Mouse (Mus musculus) neural tube, embryonic 11.5 days (tissue): ENCODE measurements around the gene Sept6. TPM values are rescaled to one million over a fixed set of nuclear protein-coding genes. Genes with fewer than 3 reads are reported as not detected.
"Not testable (repeated sequence)": the region's sequence is repeated elsewhere in the genome, so short reads cannot be mapped to it uniquely, and the experiment has no call there.

ENCODE experiments used
- ATAC-seq: fragments of 200-750 bp; cut with Nextera tagmentation; 2 replicates; pipeline ENCODE4 v1.8.0; 2017; ENCODE audit warnings: moderate number of reproducible peaks, mild to moderate bottlenecking, moderate TSS enrichment, moderate library complexity; ENCODE audit not compliant: insufficient read depth, low FRiP score, low TSS enrichment
- DNase-seq: peaks from one replicate; pipeline ENCODE4 v3.0.0-alpha.2; 2015; ENCODE audit warnings: low spot score
- H3K27ac ChIP-seq: fragments of 300-500 bp; sonication (generic); 2 replicates; pipeline ENCODE4 v1.5.1; 2014; ENCODE audit warnings: low read depth, mild to moderate bottlenecking, low read length
- H3K27me3 ChIP-seq: fragments of 300-500 bp; sonication (generic); 2 replicates; pipeline ENCODE4 v1.6.1; 2014; ENCODE audit warnings: mild to moderate bottlenecking, low read length, mixed read lengths; ENCODE audit not compliant: control insufficient read depth, insufficient read depth
- H3K36me3 ChIP-seq: fragments of 300-500 bp; sonication (generic); 2 replicates; pipeline ENCODE4 v1.6.1; 2014; ENCODE audit warnings: mild to moderate bottlenecking, low read length, moderate library complexity, mixed read lengths; ENCODE audit not compliant: control insufficient read depth, insufficient read depth
- H3K4me1 ChIP-seq: fragments of 300-500 bp; sonication (generic); 2 replicates; pipeline ENCODE4 v1.6.1; 2014; ENCODE audit warnings: low read length, mixed read lengths; ENCODE audit not compliant: control insufficient read depth, insufficient read depth
- H3K4me2 ChIP-seq: fragments of 300-500 bp; sonication (generic); 2 replicates; pipeline ENCODE4 v1.6.1; 2014; ENCODE audit warnings: low read depth, mild to moderate bottlenecking, moderate library complexity
- H3K4me3 ChIP-seq: fragments of 300-500 bp; sonication (generic); 2 replicates; pipeline ENCODE4 v1.5.1; 2014; ENCODE audit warnings: low read depth, low read length
- H3K9ac ChIP-seq: fragments of 300-500 bp; sonication (generic); 2 replicates; pipeline ENCODE4 v1.6.1; 2014; ENCODE audit warnings: mild to moderate bottlenecking, low read length
- H3K9me3 ChIP-seq: fragments of 300-500 bp; sonication (generic); 2 replicates; pipeline ENCODE4 v1.6.1; 2016; ENCODE audit warnings: low read length; ENCODE audit not compliant: control insufficient read depth
- WGBS: fragments of 180-500 bp; shearing (Covaris S2); extraction: QIAGEN DNeasy Blood & Tissue Kit; methylation state at CpG from one replicate; pipeline ENCODE4 v1.1.7; 2014; 5-methylcytosine and 5-hydroxymethylcytosine counted together
- polyA plus RNA-seq: library from polyadenylated mRNA; unstranded; fragments of >200 nt; fragmentation: Nextera tagmentation; extraction: Ambion mirVana; gene quantifications from 2 replicates; pipeline ENCODE4 v1.2.1, GENCODE M21; 2014

Gene Sept6
- polyA plus RNA-seq, 1 experiment from 2014 or later, result 59.3 TPM

GRCm38 (mm10) chrX:36902321-36903114, 89.1 kb downstream of the Sept6 start, which contains the start of gene Nkrf:
Gene Nkrf, minus strand, starts transcription at chrX:36902899.
- 19% methylated on average over 26 of the region's 47 CpGs for WGBS
- H3K36me3 ChIP-seq, result no peaks in the 10 kb centered on the region
- peak within 1 kb of the TSS; percentile 68 for H3K9ac ChIP-seq
- H3K4me1 ChIP-seq, result no peaks in the 10 kb centered on the region
- peak within 1 kb of the TSS; percentile 51 for H3K4me2 ChIP-seq
- no peaks in the 10 kb centered on the region for H3K9me3 ChIP-seq
- ATAC-seq (peak; percentile 75), DNase-seq (peak; percentile 33)
- H3K27ac ChIP-seq, result peak within 1 kb of the TSS; percentile 70
- H3K4me3 ChIP-seq, result peak within 1 kb of the TSS; percentile 52
- H3K27me3 ChIP-seq, result no peaks in the 10 kb centered on the region

GRCm38 (mm10) chrX:36901655-36902054, 89.9 kb downstream of the Sept6 start:
- H3K4me1 ChIP-seq, result no peaks in the 10 kb centered on the region
- H3K4me2 ChIP-seq, result peak overlapping the region; percentile 51
- no peaks in the 10 kb centered on the region for H3K36me3 ChIP-seq
- H3K9ac ChIP-seq, result peak overlapping the region; percentile 68
- no peak overlapping the region for H3K27ac ChIP-seq
- no peaks in the 10 kb centered on the region for H3K9me3 ChIP-seq
- peak overlapping the region; percentile 52 for H3K4me3 ChIP-seq
- DNase-seq (no peak), ATAC-seq (no peak)
- no peaks in the 10 kb centered on the region for H3K27me3 ChIP-seq
- 35% methylated on average over 3 of the region's 3 CpGs for WGBS

- H3K4me3 ChIP-seq, H3K9me3 ChIP-seq, DNase-seq, H3K4me2 ChIP-seq, H3K36me3 ChIP-seq, H3K27me3 ChIP-seq, H3K4me1 ChIP-seq, H3K27ac ChIP-seq, H3K9ac ChIP-seq, ATAC-seq: not testable (repeated sequence)
- WGBS, result 14% methylated on average over 1 of the region's 1 CpGs
These were observed 92.7 kb downstream of the Sept6 start for GRCm38 (mm10) chrX:36898931-36899330.

- no peaks in the 10 kb centered on the region for H3K4me1 ChIP-seq
- H3K4me2 ChIP-seq, result no peak overlapping the region
- DNase-seq, result peak; percentile 9
- 83% methylated on average over 1 of the region's 1 CpGs for WGBS
- H3K36me3 ChIP-seq, result no peaks in the 10 kb centered on the region
- H3K27ac ChIP-seq, result no peak overlapping the region
- H3K9me3 ChIP-seq, result no peaks in the 10 kb centered on the region
- H3K9ac ChIP-seq, result no peak overlapping the region
- H3K27me3 ChIP-seq, result no peaks in the 10 kb centered on the region
- no peak overlapping the region for H3K4me3 ChIP-seq
- no peak for ATAC-seq
These were observed 106.9 kb downstream of the Sept6 start for GRCm38 (mm10) chrX:36884719-36885118.

- H3K27ac ChIP-seq, result 0 out of 2 replicates have a peak overlapping the region, but pooled peaks have one; percentile 20
- ATAC-seq (peak; percentile 54), DNase-seq (peak; percentile 42)
- H3K4me3 ChIP-seq, result peak overlapping the region; percentile 62
- H3K4me1 ChIP-seq, result no peaks in the 10 kb centered on the region
- H3K9ac ChIP-seq, result peak overlapping the region; percentile 77
- H3K27me3 ChIP-seq, result no peaks in the 10 kb centered on the region
- peak overlapping the region; percentile 49 for H3K4me2 ChIP-seq
- WGBS, result 18% methylated on average over 35 of the region's 36 CpGs
- no peaks in the 10 kb centered on the region for H3K36me3 ChIP-seq
- H3K9me3 ChIP-seq, result no peaks in the 10 kb centered on the region
These were observed 116.9 kb downstream of the Sept6 start for GRCm38 (mm10) chrX:36874704-36875128.

- Histone ChIP-seq H3K4me2 (peak overlapping the region; percentile 49), H3K9ac (peak overlapping the region; percentile 77), H3K9me3 (no peaks in the 10 kb centered on the region), H3K4me1 (no peaks in the 10 kb centered on the region), H3K27ac (0 out of 2 replicates have a peak overlapping the region, but pooled peaks have one; percentile 20), H3K36me3 (no peaks in the 10 kb centered on the region), H3K4me3 (peak overlapping the region; percentile 62), H3K27me3 (no peaks in the 10 kb centered on the region)
- WGBS, result 15% methylated on average over 52 of the region's 57 CpGs
- peak; percentile 97 for ATAC-seq
- peak; percentile 84 for DNase-seq
These were observed 117.4 kb downstream of the Sept6 start for GRCm38 (mm10) chrX:36874178-36874696.

- peak within 1 kb of the TSS; percentile 77 for H3K9ac ChIP-seq
- H3K4me2 ChIP-seq, result peak within 1 kb of the TSS; percentile 49
- H3K9me3 ChIP-seq, result no peaks in the 10 kb centered on the region
- 0 out of 2 replicates have a peak within 1 kb of the TSS, but pooled peaks have one; percentile 20 for H3K27ac ChIP-seq
- H3K27me3 ChIP-seq, result no peaks in the 10 kb centered on the region
- H3K36me3 ChIP-seq, result no peaks in the 10 kb centered on the region
- WGBS, result 13% methylated on average over 8 of the region's 8 CpGs
- ATAC-seq (peak; percentile 29; the same call in 1 of the 2 replicates), DNase-seq (no peak)
- no peaks in the 10 kb centered on the region for H3K4me1 ChIP-seq
- H3K4me3 ChIP-seq, result peak within 1 kb of the TSS; percentile 62
These were observed 117.8 kb downstream of the Sept6 start, which contains the start of the genes Ube2a and C330007P06Rik for GRCm38 (mm10) chrX:36873765-36874164. Gene Ube2a, plus strand, starts transcription at chrX:36873900. Gene C330007P06Rik, minus strand, starts transcription at chrX:36874111.

GRCm38 (mm10) chrX:36870372-36870771, 121.2 kb downstream of the Sept6 start:
- DNase-seq, result no peak
- H3K27me3 ChIP-seq, result no peaks in the 10 kb centered on the region
- no peaks in the 10 kb centered on the region for H3K4me1 ChIP-seq
- H3K9ac ChIP-seq, result no peak overlapping the region
- H3K4me3 ChIP-seq, result no peak overlapping the region
- no peak overlapping the region for H3K27ac ChIP-seq
- no peaks in the 10 kb centered on the region for H3K36me3 ChIP-seq
- 77% methylated on average over 3 of the region's 3 CpGs for WGBS
- no peaks in the 10 kb centered on the region for H3K9me3 ChIP-seq
- no peak for ATAC-seq
- H3K4me2 ChIP-seq, result no peak overlapping the region
